In genomic region chr1:167181919-167182616, GRCm38 (mm10) we compare ENCODE assay signal across 9 mouse cellular contexts.
DNase-seq lines count a peak whose midpoint lies in the region; ATAC-seq lines count a peak whose summit lies in the region.
"Had no signal": no experiment of that assay in that cellular context is flagged by ENCODE, and none has a peak within 500 bp of the region (broad histone marks: within the 10 kb centered on the region; RNA-seq: fewer than 3 reads in every experiment).

No protein-coding gene starts in this region.

- no peaks in the 10 kb centered on the region for H3K27me3 ChIP-seq in heart, embryonic 12.5 days (replicated peaks)

- 31% methylated on average over 9 of the region's 9 CpGs for whole genome bisulfite sequencing in heart, embryonic 12.5 days

- no peak overlapping the region for H3K4me2 ChIP-seq in heart, embryonic 12.5 days

- no peaks in the 10 kb centered on the region for H3K4me1 ChIP-seq in heart, embryonic 12.5 days (replicated peaks)

- no peak for ATAC-seq in inflammation-experienced regulatory T-cells, adult 6 months
- ATAC-seq in heart, embryonic 12.5 days (ENCODE audit: insufficient number of reproducible peaks, low FRiP score), result no peak

- peak; percentile 52 to 77 for DNase-seq in cerebellum, postnatal 10 days
- DNase-seq in cerebellum, adult 8-10 months, result no peak
- peak; percentile 7 to 27 for DNase-seq in frontal cortex, postnatal 25 days (ENCODE audit: low spot score in 2 of 2)
- DNase-seq in left cerebral cortex, postnatal 36 days (ENCODE audit: low spot score in 2 of 2), result peak; percentile 51 to 61
- DNase-seq in retina, postnatal 7 days (ENCODE audit: low read depth, low spot score), result peak; percentile 29
- DNase-seq in lung, postnatal 4 days, result no peak

- H3K9me3 ChIP-seq in heart, embryonic 12.5 days (replicated peaks), result no peaks in the 10 kb centered on the region

- no peaks in the 10 kb centered on the region for H3K36me3 ChIP-seq in heart, embryonic 12.5 days

- H3K4me3 ChIP-seq in heart, embryonic 12.5 days, result no peak overlapping the region

- intact Hi-C loops in left cerebral cortex, postnatal 36 days (cut with DNase I), result loop anchor here (10.0 kb wide), 1 partner anchor 177 kb away; the partner anchor contains the start of gene Fam78b

- no peak overlapping the region for H3K9ac ChIP-seq in heart, embryonic 12.5 days
- H3K9ac ChIP-seq: liver, embryonic 14.5 days had no signal

- no peak overlapping the region for H3K27ac ChIP-seq in heart, embryonic 12.5 days (ENCODE audit: poor library complexity, severe bottlenecking)
- H3K27ac ChIP-seq: liver, embryonic 14.5 days had no signal

Comparison
In these comparisons a context has a peak if more than half of its experiments do, and no peak if none do; other contexts are left out.
1. DNase-seq: peak in cerebellum, postnatal 10 days (2 of 2), frontal cortex, postnatal 25 days (2 of 2), left cerebral cortex, postnatal 36 days (2 of 2) and retina, postnatal 7 days (single experiment); none in cerebellum, adult 8-10 months (single experiment) and lung, postnatal 4 days (0 of 2).